Mouse (Mus musculus) limb, embryonic 11.5 days (tissue): ENCODE results near the gene Tnfsf14. TPM values are rescaled to one million over a fixed set of nuclear protein-coding genes. Genes with fewer than 3 reads are reported as not detected.

Experiments
- ATAC-seq: fragments of 200-750 bp; cut with Nextera tagmentation; 2 replicates; pipeline ENCODE4 v1.8.0; 2017; ENCODE audit warnings: low read depth; ENCODE audit not compliant: insufficient number of reproducible peaks, low FRiP score, low TSS enrichment
- DNase-seq: peaks from one replicate; pipeline ENCODE4 v3.0.0-alpha.2; 2015; ENCODE audit warnings: low spot score
- H3K27ac ChIP-seq: fragments of 300-500 bp; sonication (generic); replicated peaks from 2 replicates; pipeline ENCODE4 v1.5.1; 2014; ENCODE audit warnings: low read depth, mild to moderate bottlenecking, low read length
- H3K27me3 ChIP-seq: fragments of 300-500 bp; sonication (generic); 2 replicates; pipeline ENCODE4 v1.6.1; 2014; ENCODE audit warnings: mild to moderate bottlenecking, low read length, mixed read lengths; ENCODE audit not compliant: control insufficient read depth, insufficient read depth
- H3K36me3 ChIP-seq: fragments of 300-500 bp; sonication (generic); 2 replicates; pipeline ENCODE4 v1.6.1; 2014; ENCODE audit warnings: mild to moderate bottlenecking, low read length, moderate library complexity, mixed read lengths; ENCODE audit not compliant: control insufficient read depth, insufficient read depth
- H3K4me1 ChIP-seq: fragments of 300-500 bp; sonication (generic); 2 replicates; pipeline ENCODE4 v1.6.1; 2014; ENCODE audit warnings: low read length, mixed read lengths; ENCODE audit not compliant: control insufficient read depth, insufficient read depth
- H3K4me2 ChIP-seq: fragments of 300-500 bp; sonication (generic); 2 replicates; pipeline ENCODE4 v1.6.1; 2014; ENCODE audit warnings: low read depth, mild to moderate bottlenecking, moderate library complexity; ENCODE audit not compliant: severe bottlenecking
- H3K4me3 ChIP-seq: fragments of 300-500 bp; sonication (generic); 2 replicates; pipeline ENCODE4 v1.5.1; 2014; ENCODE audit warnings: low read depth, low read length
- H3K9ac ChIP-seq: fragments of 300-500 bp; sonication (generic); 2 replicates; pipeline ENCODE4 v1.6.1; 2014; ENCODE audit warnings: mild to moderate bottlenecking, low read length
- H3K9me3 ChIP-seq: fragments of 300-500 bp; sonication (generic); 2 replicates; pipeline ENCODE4 v1.6.1; 2016; ENCODE audit warnings: low read length; ENCODE audit not compliant: control insufficient read depth
- WGBS: fragments of 180-500 bp; shearing (Covaris S2); extraction: QIAGEN DNeasy Blood & Tissue Kit; methylation state at CpG from one replicate; pipeline ENCODE4 v1.1.7; 2014; 5-methylcytosine and 5-hydroxymethylcytosine counted together
- polyA plus RNA-seq: library from polyadenylated mRNA; unstranded; fragments of >200 nt; fragmentation: Nextera tagmentation; extraction: Ambion mirVana; gene quantifications from 2 replicates; pipeline ENCODE4 v1.2.1, GENCODE M21; 2014

Gene Tnfsf14
- polyA plus RNA-seq, 1 experiment from 2014 or later = 0.31 TPM

DNA sequence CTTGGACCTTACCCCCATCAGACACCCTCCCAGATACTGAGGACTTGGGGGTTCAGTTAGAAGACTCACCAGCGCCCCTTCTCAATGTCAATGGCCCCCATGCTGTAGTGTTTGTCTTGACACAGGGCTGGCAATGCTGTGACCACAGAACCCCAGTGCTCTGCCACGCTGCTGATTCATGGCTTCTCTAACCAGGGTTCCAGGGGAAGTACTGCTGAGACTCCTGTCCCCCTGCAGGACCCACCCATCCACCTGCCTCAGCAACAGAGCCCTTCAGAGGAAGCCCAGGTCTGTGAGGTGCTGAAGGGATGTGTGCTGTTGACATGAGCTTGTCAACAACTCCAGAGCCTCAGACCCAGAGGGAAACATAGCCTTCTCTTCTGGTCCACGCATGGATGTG is 794 bp upstream of the Tnfsf14 start:
- no peak overlapping the region for H3K27ac ChIP-seq
- WGBS = 88% methylated on average over 3 of the region's 3 CpGs
- DNase-seq = no peak

DNA sequence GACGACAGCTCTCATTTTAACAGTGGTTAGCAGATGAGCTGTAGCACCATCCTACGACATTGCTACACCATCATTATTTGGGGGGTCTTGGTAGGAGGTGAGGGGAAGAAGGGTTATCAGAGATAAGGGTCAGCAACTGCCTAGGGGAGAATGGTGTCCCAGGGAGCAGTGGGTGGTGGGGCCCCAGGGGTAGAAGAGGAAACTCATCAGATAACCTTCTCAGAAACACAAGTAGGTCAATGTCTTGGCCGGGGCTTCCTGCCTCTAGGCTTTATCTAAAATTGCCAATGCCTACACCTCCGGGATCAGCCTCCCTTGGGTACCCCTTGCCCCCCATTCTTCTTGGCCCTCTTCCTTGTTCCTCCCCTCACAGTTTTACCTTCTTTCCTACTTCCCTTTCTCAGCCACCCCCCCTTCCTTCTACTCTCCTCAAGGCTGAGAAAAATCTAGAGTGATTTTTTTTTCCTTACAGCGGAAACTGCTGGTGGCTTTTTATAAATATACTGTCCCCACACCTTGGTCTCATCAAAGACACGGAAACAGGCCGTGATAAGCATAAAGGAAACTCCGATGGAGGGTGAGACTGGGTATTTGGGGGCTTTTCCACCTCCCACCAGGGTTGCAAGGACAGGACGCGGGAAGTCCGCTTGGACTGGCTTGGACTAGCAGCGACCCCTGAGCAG is 5.3 kb downstream of the Tnfsf14 start:
- H3K36me3 ChIP-seq = no peaks in the 10 kb centered on the region
- no peak overlapping the region for H3K4me3 ChIP-seq
- H3K4me2 ChIP-seq = no peak overlapping the region
- no peaks in the 10 kb centered on the region for H3K9me3 ChIP-seq
- no peaks in the 10 kb centered on the region for H3K27me3 ChIP-seq
- H3K27ac ChIP-seq = no peak overlapping the region
- no peaks in the 10 kb centered on the region for H3K4me1 ChIP-seq
- ATAC-seq = no peak
- DNase-seq = no peak
- H3K9ac ChIP-seq = no peak overlapping the region
- WGBS = 86% methylated on average over 12 of the region's 12 CpGs

More for the DNA sequence above, 794 bp upstream of the Tnfsf14 start:
- Histone ChIP-seq H3K9me3 (no peaks in the 10 kb centered on the region), H3K4me1 (no peaks in the 10 kb centered on the region), H3K9ac (no peak overlapping the region), H3K4me3 (no peak overlapping the region), H3K27me3 (no peaks in the 10 kb centered on the region), H3K36me3 (no peaks in the 10 kb centered on the region), H3K4me2 (no peak overlapping the region)
- ATAC-seq = no peak

DNA sequence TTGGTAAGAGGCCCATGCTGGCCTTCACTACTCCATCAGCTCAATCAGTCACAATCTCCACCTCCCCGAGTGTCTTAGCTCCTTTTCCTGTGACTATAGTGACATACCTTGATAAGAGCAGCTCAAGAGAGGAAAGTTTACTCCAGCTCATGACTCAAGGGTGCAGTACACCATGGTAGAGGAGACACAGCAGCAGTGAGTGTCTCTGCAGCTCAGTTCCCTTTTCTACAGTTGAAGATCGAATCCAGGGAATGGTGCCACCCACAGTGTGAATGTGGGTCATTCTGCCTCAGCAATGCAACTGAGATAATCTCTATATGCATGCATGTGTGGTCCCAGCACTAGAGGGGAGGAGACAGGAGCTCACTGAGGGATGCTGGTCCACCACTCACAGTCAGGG is 8.3 kb downstream of the Tnfsf14 start:
- H3K27ac ChIP-seq = no peak overlapping the region
- no peak overlapping the region for H3K4me3 ChIP-seq
- no peak overlapping the region for H3K4me2 ChIP-seq
- ATAC-seq (no peak), DNase-seq (no peak)
- no peak overlapping the region for H3K9ac ChIP-seq
- no peaks in the 10 kb centered on the region for H3K9me3 ChIP-seq
- H3K27me3 ChIP-seq = no peaks in the 10 kb centered on the region
- no peaks in the 10 kb centered on the region for H3K4me1 ChIP-seq
- 78% methylated on average over 2 of the region's 2 CpGs for WGBS
- H3K36me3 ChIP-seq = no peaks in the 10 kb centered on the region

GRCm38 (mm10) chr17:57182871-57183270 is 11.1 kb downstream of the Tnfsf14 start:
- Histone ChIP-seq H3K4me3 (no peak overlapping the region), H3K9me3 (no peaks in the 10 kb centered on the region), H3K4me1 (no peaks in the 10 kb centered on the region), H3K9ac (no peak overlapping the region), H3K4me2 (no peak overlapping the region), H3K36me3 (no peaks in the 10 kb centered on the region), H3K27me3 (no peaks in the 10 kb centered on the region), H3K27ac (no peak overlapping the region)
- DNase-seq (no peak), ATAC-seq (no peak)
- 70% methylated on average over 3 of the region's 3 CpGs for WGBS

DNA sequence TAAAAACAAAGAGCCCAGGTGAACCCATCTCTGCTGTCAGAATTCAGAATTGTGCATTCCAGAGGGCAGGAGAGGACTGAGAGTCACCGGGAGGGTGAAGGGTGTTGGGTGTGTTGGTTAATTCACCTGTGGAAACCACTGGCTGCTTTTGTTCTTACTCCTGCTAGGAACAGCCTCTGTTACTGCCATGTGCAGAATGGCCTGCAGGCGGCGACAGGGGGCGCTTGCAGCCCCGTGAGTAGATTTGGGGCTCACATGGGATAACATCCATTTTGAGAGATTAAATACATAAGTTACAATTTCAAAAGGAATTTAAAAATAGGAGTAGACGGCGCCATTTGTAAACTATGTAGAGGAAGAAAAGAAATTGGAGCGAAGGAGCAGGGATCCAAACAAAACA is 13.6 kb downstream of the Tnfsf14 start:
- 35% methylated on average over 8 of the region's 8 CpGs for WGBS
- H3K27me3 ChIP-seq = no peaks in the 10 kb centered on the region
- H3K27ac ChIP-seq = no peak overlapping the region
- no peak overlapping the region for H3K4me2 ChIP-seq
- DNase-seq (no peak), ATAC-seq (no peak)
- no peak overlapping the region for H3K4me3 ChIP-seq
- no peaks in the 10 kb centered on the region for H3K9me3 ChIP-seq
- H3K9ac ChIP-seq = no peak overlapping the region
- H3K36me3 ChIP-seq = no peaks in the 10 kb centered on the region
- no peaks in the 10 kb centered on the region for H3K4me1 ChIP-seq

DNA sequence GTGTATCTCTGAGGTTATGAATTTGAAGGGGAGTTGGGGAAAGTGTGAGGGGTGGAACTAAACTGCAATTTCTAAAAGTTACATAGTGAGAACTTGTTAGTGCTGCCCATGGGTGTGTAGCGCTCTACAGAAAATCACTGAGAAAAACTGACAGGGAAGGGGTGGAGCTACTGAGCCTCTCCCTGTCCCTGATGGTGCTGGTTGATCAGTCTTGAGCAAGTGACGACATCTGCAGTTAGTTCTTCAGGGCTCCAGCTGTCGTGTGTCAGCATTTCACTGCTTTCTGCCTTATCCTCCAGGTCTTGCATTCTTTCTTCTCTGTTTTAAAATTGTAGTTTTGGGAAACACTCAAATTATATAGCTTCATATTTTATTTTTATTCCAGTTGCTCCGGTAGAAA is 20.6 kb downstream of the Tnfsf14 start:
- H3K36me3 ChIP-seq = no peaks in the 10 kb centered on the region
- H3K4me1 ChIP-seq = no peaks in the 10 kb centered on the region
- H3K27ac ChIP-seq = no peak overlapping the region
- H3K4me3 ChIP-seq = no peak overlapping the region
- ATAC-seq (no peak), DNase-seq (no peak)
- no peaks in the 10 kb centered on the region for H3K9me3 ChIP-seq
- H3K9ac ChIP-seq = no peak overlapping the region
- 65% methylated on average over 4 of the region's 4 CpGs for WGBS
- H3K4me2 ChIP-seq = no peak overlapping the region
- H3K27me3 ChIP-seq = no peaks in the 10 kb centered on the region

GRCm38 (mm10) chr17:57172378-57172777 is 21.6 kb downstream of the Tnfsf14 start:
- no peak overlapping the region for H3K27ac ChIP-seq
- WGBS = 84% methylated on average over 5 of the region's 5 CpGs

DNA sequence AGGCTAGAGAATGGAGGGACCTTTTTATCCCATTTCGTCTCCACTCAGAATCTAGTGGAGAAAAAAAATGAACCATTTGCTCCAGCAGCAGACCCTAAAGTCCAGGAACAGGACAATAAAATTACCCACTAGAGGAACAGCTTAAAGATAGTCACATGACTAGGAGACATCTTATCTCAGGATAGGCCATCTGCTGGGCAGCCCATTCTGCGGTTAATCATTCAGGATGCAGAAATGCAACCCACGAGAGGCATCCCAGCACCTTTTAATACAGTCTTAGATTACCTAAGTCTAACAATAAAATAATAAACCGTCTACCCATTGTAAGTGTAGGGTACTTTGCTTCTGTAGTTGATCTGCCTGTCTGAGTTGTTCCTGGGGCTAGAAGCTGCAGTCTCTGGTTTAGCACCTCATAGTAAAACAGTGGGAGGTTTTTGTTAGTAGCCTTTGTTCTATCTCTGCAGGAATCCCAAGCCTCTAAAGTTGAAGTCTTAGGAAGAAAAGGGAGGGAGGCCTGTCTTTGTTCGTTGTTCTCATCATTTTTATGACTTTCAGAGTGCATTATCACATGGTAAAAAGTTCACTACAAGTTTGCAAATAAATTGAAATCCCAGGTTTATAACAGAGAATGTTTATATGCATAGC is 23.2 kb downstream of the Tnfsf14 start:
- Histone ChIP-seq H3K9me3 (no peaks in the 10 kb centered on the region), H3K27me3 (no peaks in the 10 kb centered on the region), H3K4me3 (no peak overlapping the region), H3K4me1 (no peaks in the 10 kb centered on the region), H3K9ac (no peak overlapping the region), H3K36me3 (no peaks in the 10 kb centered on the region), H3K27ac (no peak overlapping the region), H3K4me2 (no peak overlapping the region)
- DNase-seq (no peak), ATAC-seq (no peak)
- WGBS = 48% methylated on average over 5 of the region's 5 CpGs

More at GRCm38 (mm10) chr17:57172378-57172777, 21.6 kb downstream of the Tnfsf14 start:
- Histone ChIP-seq H3K4me3 (no peak overlapping the region), H3K9ac (no peak overlapping the region), H3K4me1 (no peaks in the 10 kb centered on the region), H3K4me2 (no peak overlapping the region), H3K27me3 (no peaks in the 10 kb centered on the region), H3K9me3 (no peaks in the 10 kb centered on the region), H3K36me3 (no peaks in the 10 kb centered on the region)
- DNase-seq (no peak), ATAC-seq (no peak)
